Mouse (Mus musculus): ENCODE data around the gene Ppme1.

Gene Ppme1

GRCm38 (mm10) chr7:100371495-100372451 lies at the start of gene Ppme1, which contains the start of gene C2cd3:
Ppme1 (minus strand) TSS chr7:100372307.
C2cd3 (plus strand) TSS chr7:100372233.
- peak; percentile 99 to 100 for DNase-seq (ENCODE audit: inconsistent age in 2 of 2, low spot score in 1 of 2)

- DNase-seq (ENCODE audit: inconsistent age in 2 of 2, low spot score in 1 of 2) = no peak
Measured at GRCm38 (mm10) chr7:100408684-100409083, 36.6 kb upstream of the Ppme1 start.

DNA sequence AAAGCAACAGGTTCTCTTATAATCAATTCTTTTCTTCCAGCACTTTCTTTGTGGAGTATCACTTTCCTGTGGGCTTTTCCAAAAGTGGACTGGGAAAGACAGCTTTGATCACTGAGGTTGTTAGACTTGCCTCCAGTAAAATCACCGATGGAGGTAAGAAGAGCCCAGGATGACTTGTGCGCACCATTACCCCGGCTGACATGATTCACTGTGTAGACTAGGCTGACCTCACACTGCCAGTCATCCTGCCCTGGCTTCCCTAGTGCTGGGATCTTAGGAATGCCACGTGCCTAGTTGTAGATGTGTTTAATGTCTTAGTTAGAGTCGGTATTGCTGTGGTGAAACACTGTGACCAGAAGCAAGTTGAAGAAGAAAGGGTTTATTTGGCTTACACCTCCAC lies 35.6 kb upstream of the Ppme1 start:
- no peak for DNase-seq (ENCODE audit: inconsistent age in 2 of 2, low spot score in 1 of 2)

- DNase-seq (ENCODE audit: inconsistent age in 2 of 2, low spot score in 1 of 2) = no peak
Measured at GRCm38 (mm10) chr7:100402715-100403114, 30.6 kb upstream of the Ppme1 start.

GRCm38 (mm10) chr7:100400899-100401539 lies 28.9 kb upstream of the Ppme1 start:
- DNase-seq (ENCODE audit: inconsistent age in 2 of 2, low spot score in 1 of 2) = no peak

DNA sequence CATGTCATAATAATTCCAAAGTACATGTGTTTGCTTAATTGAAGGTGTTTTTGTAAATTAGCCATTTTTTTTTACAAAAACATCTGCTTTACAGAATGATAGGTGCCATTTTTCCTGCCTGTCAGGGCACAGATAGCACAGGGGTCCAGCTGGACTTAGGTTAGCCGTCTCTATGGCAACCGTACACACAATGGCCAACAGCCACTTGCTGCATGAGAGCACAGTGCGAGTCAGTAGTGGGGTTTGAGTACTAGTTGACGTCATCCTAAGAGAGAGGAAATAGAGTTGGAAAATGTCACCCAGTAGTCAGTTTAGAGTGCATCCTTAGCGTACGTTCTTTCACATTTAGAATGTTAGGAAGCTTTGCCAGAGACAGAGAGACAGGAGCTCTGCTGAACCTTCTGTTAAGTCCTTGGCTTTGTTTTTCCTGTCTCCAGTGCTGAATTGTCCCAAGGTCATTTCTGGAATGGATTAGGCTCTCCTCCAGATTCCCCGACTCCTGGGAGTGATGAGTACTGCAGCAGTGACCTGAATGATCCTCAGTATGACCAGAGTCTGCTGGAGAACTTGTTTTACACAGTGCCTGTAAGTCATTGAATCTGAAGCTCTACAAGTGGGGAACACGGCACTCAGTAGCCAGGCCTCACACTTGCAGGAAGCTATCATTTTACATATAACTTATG lies 27.3 kb upstream of the Ppme1 start:
- peak; percentile 44 to 68 for DNase-seq (ENCODE audit: inconsistent age in 2 of 2, low spot score in 1 of 2)

DNA sequence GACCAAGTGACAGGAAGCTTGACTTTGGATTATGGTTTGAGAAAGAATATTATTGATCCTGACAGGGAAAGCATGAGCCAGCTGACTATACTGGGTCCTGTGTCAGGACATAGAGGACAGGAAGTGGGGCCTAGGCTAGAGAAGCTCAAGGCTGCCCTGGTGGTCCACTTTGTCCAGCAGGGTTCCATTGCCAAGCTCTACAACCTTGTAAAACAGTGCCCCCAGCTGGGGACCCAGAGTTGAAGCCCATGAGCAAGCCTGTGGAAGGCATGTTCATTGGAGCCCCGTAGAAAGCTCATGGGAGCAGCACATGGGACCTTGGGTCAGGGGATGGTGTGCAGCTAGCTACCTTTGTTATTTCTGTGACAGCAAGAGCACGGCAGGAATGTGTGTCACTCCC lies 20.2 kb upstream of the Ppme1 start:
- DNase-seq (ENCODE audit: inconsistent age in 2 of 2, low spot score in 1 of 2) = no peak

DNA sequence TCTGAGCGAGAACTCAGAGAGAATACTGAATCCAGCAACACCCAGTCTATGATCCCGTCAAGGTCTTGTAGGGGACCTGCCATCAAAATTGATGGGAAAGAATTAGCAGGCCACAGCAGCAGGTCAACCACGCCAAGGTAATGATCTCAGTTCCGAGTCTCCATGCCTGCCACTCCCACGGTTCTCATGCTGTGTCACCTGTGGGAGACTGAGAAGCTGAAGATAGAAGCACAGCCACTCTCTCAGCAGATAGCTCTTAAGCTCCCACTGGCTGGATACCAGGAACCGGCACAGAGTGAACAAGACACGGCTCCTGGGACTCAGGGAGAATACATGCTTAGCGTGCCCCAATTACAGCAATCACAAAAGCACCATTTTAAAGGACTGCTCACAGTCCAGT lies 18.1 kb upstream of the Ppme1 start:
- DNase-seq (ENCODE audit: inconsistent age in 2 of 2, low spot score in 1 of 2) = no peak

DNA sequence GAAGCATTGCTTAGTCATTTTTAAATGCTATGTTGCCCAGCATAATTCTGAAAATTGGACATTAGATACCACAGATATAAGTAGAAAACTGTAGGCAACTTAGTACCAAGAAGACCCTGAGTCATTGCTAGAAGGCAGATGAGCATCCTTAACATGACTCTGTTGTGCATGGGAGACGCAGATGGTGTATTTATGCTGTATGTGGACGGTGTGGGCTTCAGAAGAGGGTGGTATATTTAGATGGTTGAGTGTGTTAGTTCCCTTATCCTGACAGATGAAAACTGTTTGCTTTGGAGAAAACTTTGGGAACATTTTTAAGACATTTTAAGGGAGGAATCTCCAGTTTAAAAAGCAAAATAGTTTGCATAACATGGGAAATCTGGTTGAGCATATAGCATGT lies 16.1 kb upstream of the Ppme1 start:
- DNase-seq (ENCODE audit: inconsistent age in 2 of 2, low spot score in 1 of 2) = no peak

- DNase-seq (ENCODE audit: inconsistent age in 2 of 2, low spot score in 1 of 2) = no peak
Measured at GRCm38 (mm10) chr7:100383207-100383606, 11.1 kb upstream of the Ppme1 start.

GRCm38 (mm10) chr7:100381161-100381560 lies 9.1 kb upstream of the Ppme1 start:
- DNase-seq (ENCODE audit: inconsistent age in 2 of 2, low spot score in 1 of 2) = no peak

GRCm38 (mm10) chr7:100378257-100378656 lies 6.2 kb upstream of the Ppme1 start:
- no peak for DNase-seq (ENCODE audit: inconsistent age in 2 of 2, low spot score in 1 of 2)

GRCm38 (mm10) chr7:100372452-100372980 lies 409 bp upstream of the Ppme1 start:
- no peak for DNase-seq (ENCODE audit: inconsistent age in 2 of 2, low spot score in 1 of 2)

DNA sequence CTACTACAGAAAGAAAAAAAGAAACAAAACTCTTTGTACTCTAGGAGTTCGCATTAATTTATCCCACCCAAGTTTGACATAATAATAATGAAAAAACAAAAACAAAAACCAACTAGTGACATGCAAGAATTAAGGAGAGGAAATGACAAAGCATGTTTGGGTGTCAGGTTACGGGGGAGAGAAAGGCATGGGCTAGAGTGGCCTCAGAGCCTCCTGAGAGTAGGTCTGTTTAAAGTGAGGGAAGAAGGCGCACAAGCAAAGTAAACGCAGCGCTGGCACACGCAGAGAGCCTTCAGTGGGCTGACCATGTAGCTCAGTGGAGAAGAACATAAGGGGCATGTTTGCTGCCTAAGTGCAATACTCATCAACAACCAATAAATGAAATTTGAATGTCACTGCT lies 7.2 kb downstream of the Ppme1 start:
- no peak for DNase-seq (ENCODE audit: inconsistent age in 2 of 2, low spot score in 1 of 2)

- DNase-seq (ENCODE audit: inconsistent age in 2 of 2, low spot score in 1 of 2) = no peak
Measured at GRCm38 (mm10) chr7:100363162-100363561, 8.9 kb downstream of the Ppme1 start.

- no peak for DNase-seq (ENCODE audit: inconsistent age in 2 of 2, low spot score in 1 of 2)
Measured at GRCm38 (mm10) chr7:100357856-100358255, 14.3 kb downstream of the Ppme1 start.

GRCm38 (mm10) chr7:100356768-100357167 lies 15.3 kb downstream of the Ppme1 start:
- DNase-seq (ENCODE audit: inconsistent age in 2 of 2, low spot score in 1 of 2) = no peak

DNA sequence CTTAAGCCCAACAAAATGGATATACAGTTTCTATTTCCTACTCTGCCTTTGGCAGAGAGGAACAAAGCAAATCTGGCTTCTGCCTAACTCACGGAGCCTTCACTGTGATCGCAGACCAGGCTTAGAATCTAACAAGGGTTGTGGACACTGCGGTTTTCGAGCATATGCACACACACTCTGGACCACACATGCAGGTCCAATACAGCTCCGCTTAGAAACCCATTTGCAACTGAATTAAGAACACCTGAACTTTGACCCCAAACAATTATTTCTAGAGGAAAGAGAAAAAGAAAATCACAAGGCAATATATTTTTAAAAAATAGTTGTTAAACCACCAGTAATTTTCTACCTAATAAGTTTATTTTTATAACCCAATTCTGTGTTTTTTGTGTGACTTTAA lies 15.8 kb downstream of the Ppme1 start:
- no peak for DNase-seq (ENCODE audit: inconsistent age in 2 of 2, low spot score in 1 of 2)

DNA sequence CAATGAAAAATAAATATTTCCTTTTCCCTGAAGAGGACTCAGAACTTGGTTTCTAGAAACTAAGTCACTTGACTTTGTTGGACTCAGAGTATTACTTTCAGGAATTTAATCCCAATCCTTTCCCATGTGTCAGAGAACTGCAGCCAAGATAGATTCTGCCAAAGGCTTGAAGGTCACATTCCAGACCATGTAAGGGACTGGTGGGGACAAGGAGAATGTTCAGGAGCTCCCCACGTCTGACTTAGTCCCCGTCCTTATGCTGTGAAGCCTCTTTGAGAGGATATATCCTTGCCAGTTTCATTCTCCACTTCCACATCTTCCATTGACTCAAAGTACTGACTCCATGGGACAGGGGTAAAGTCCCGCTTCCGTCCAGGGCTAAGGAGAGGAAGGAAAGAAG lies 17.1 kb downstream of the Ppme1 start:
- peak in 1 of 2 experiments; percentile 54 for DNase-seq (ENCODE audit: inconsistent age in 2 of 2, low spot score in 1 of 2)

DNA sequence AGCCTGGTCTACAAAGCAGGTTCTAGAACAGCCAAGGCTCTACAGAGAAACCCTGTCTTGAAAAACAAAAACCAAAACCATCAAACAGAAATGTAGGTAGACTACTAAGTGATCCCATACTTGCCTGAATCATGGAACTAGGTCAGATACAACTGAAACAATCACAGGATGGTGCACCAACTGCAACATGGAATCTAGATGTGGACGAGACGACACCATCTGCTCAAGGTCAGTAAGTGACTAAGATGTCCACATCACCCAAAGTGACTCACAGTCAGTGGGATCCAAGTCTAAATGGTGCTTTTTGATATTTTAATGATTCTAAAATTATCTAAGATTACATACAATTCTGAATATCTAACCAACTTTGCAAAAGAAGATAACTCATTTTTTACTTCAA lies 36.2 kb downstream of the Ppme1 start:
- DNase-seq (ENCODE audit: inconsistent age in 2 of 2, low spot score in 1 of 2) = peak; percentile 42 to 63

- DNase-seq (ENCODE audit: inconsistent age in 2 of 2, low spot score in 1 of 2) = no peak
Measured at GRCm38 (mm10) chr7:100331269-100331668, 40.8 kb downstream of the Ppme1 start.

Measured in adrenal gland, adult (tissue).